ENCODE assay signal across 8 mouse cellular contexts in the genomic region with DNA sequence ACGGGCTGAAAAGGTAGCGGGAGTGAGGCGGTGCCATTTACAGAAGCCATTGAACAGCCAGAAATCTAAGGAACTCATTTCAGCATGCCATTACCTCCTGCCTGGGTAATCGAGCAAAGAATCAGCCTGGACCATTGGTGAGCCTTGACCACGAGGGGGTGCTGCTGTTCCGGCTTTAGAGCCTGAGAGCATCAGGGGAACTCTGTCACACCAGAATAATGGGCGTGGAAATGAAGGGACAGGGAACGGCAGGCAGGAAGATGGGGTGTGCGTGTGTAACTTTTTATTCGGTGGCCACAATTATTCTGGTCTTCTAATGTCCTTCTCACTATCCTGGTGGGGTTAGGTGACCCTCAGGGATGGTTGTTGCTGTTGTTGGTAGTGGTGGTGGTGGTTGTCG. TPM values are rescaled to one million over a fixed set of nuclear protein-coding genes. Genes with fewer than 3 reads are reported as not detected.
DNase-seq lines count a peak whose midpoint lies in the region; TF ChIP-seq lines count a peak whose summit lies in the region.

No protein-coding gene starts in this region.

- H3K27ac ChIP-seq in left cerebral cortex, adult 2 months = no peak overlapping the region

- intact Hi-C loops in left cerebral cortex, adult 2 months (cut with DNase I) = loop anchor here (1.0 to 2.0 kb wide), 3 partner anchors 138 to 400 kb away; no protein-coding TSS in a partner anchor

- peak overlapping the region; percentile 17; the same call in 1 of the 2 replicates for H3K4me3 ChIP-seq in left cerebral cortex, adult 2 months

- DNase-seq in T-cell, adult 2 months (ENCODE audit: low spot score) = peak; percentile 74
- DNase-seq in cerebellum, postnatal 36 days = peak; percentile 91 to 94
- DNase-seq in gastrocnemius, adult 8-10 months (ENCODE audit: low spot score in 2 of 2) = peak; percentile 63 to 71
- DNase-seq in hindlimb bud, embryonic 11.5 days (ENCODE audit: extremely low spot score, low read depth, low spot score) = peak; percentile 67
- peak; percentile 88 to 91 for DNase-seq in left cerebral cortex, adult 2 months (ENCODE audit: extremely low spot score in 1 of 2, low spot score in 2 of 2)
- peak; percentile 90 for DNase-seq in mesoderm, embryonic 11.5 days (ENCODE audit: low read depth, low spot score)
- peak; percentile 73 to 83 for DNase-seq in right cerebral cortex, postnatal 36 days (ENCODE audit: low spot score in 2 of 2)
- peak; percentile 67 to 88 for DNase-seq in urinary bladder, postnatal 4 days (ENCODE audit: low spot score in 2 of 2)

- TF ChIP-seq CTCF in left cerebral cortex, adult 2 months (IDR thresholded peaks at IDR 0.05) = peak; percentile 85

RNA-seq across cellular contexts. Expression of a gene that starts 12.9 kb away (rescaled TPM):
- not detected for total RNA-seq in gastrocnemius, adult 8-10 months (2022)
- total RNA-seq in left cerebral cortex, adult 2 months (2021) = not detected

RNA-seq across cellular contexts. Expression of a gene that starts 33.6 kb away (rescaled TPM):
- 10 to 100 TPM; 19.9 to 23.1 (median 21.4) TPM for total RNA-seq in gastrocnemius, adult 8-10 months (2022)
- total RNA-seq in left cerebral cortex, adult 2 months (2021) = 10 to 100 TPM; 40.7 to 42.8 TPM

RNA-seq across cellular contexts. Expression of a gene that starts 34.2 kb away (rescaled TPM):
- 1 to 10 TPM in 3 of 4 experiments, under 1 TPM in 1; 0.83 to 2.9 (median 1.5) TPM for total RNA-seq in gastrocnemius, adult 8-10 months (2022)
- under 1 TPM; 0.70 to 0.75 TPM for total RNA-seq in left cerebral cortex, adult 2 months (2021)
